Mouse (Mus musculus) neutrophil, adult 5-6 weeks (primary cell): ENCODE results near the gene Gypa. TPM values are rescaled to one million over a fixed set of nuclear protein-coding genes. Genes with fewer than 3 reads are reported as not detected.

Experiments
- ATAC-seq: fragments of 151-379, 151-347 bp; 2 replicates; pipeline ENCODE4 v1.8.0; 2017; ENCODE audit warnings: mild to moderate bottlenecking, moderate TSS enrichment; ENCODE audit not compliant: insufficient number of reproducible peaks, poor library complexity, low FRiP score, severe bottlenecking; ENCODE audit errors: extremely low read depth
- total RNA-seq: library from RNA; stranded (forward); fragments of 200-1000 nt; gene quantifications from 2 replicates; pipeline ENCODE4 v1.2.3, GENCODE M21; 2017

Gene Gypa
- total RNA-seq, 1 experiment from 2014 or later: 3.1 TPM

GRCm38 (mm10) chr8:80526382-80527355, 33.1 kb downstream of the Gypa start:
- no peak for ATAC-seq

- no peak for ATAC-seq
These were observed 48.3 kb downstream of the Gypa start for GRCm38 (mm10) chr8:80541836-80542235.

GRCm38 (mm10) chr8:80550436-80550835, 56.9 kb downstream of the Gypa start:
- no peak for ATAC-seq

GRCm38 (mm10) chr8:80551303-80551702, 57.7 kb downstream of the Gypa start:
- no peak for ATAC-seq

GRCm38 (mm10) chr8:80554991-80555390, 61.4 kb downstream of the Gypa start:
- ATAC-seq: no peak

Other genes with a start within 250 kb of the Gypa start
- gene Frem3, start 117.3 kb downstream of the Gypa start, total RNA-seq: not detected in 2 replicates
- 141 and 148 TPM in 2 replicates for gene Smarca5, start 245.7 kb downstream of the Gypa start, total RNA-seq